Mouse (Mus musculus) cortical plate, adult 2 months (tissue): ENCODE results near the gene Cdca3. TPM values are rescaled to one million over a fixed set of nuclear protein-coding genes. Genes with fewer than 3 reads are reported as not detected.
"Not testable (repeated sequence)": the region's sequence is repeated elsewhere in the genome, so short reads cannot be mapped to it uniquely, and the experiment has no call there.

ENCODE experiments used
- H3K27ac ChIP-seq: fragments of 200-500 bp; 2 replicates; pipeline ENCODE4 v1.5.1; 2012; ENCODE audit warnings: low read length, control low read depth, inconsistent platforms; ENCODE audit not compliant: insufficient read depth
- H3K4me1 ChIP-seq: fragments of 200-500 bp; 2 replicates; pipeline ENCODE4 v1.6.1; 2011; ENCODE audit warnings: low read length; ENCODE audit not compliant: control insufficient read depth, insufficient read depth
- H3K4me3 ChIP-seq: fragments of 200-500 bp; 2 replicates; pipeline ENCODE4 v1.5.1; 2011; ENCODE audit warnings: mild to moderate bottlenecking, low read length, control low read depth; ENCODE audit not compliant: insufficient read depth
- CTCF ChIP-seq: fragments of 200-500 bp; IDR thresholded peaks from 2 replicates; pipeline ENCODE4 v1.5.1; 2011; ENCODE audit warnings: mild to moderate bottlenecking, control low read depth, low read length; ENCODE audit not compliant: insufficient read depth; ENCODE audit errors: extremely low read depth
- POLR2A ChIP-seq: fragments of 200-500 bp; IDR thresholded peaks from 2 replicates; pipeline ENCODE4 v1.6.1; 2011; ENCODE audit warnings: mild to moderate bottlenecking, low read length, control low read depth; ENCODE audit not compliant: insufficient read depth; ENCODE audit errors: extremely low read depth
- polyA plus RNA-seq: library from polyadenylated mRNA; depleted of rRNA; stranded (reverse); fragments of >200 nt; gene quantifications from 2 replicates; pipeline ENCODE4 v1.2.3, GENCODE M21; 2012

Gene Cdca3
- polyA plus RNA-seq, 1 experiment = 2.3 TPM

GRCm38 (mm10) chr6:124796200-124796599, 33.1 kb upstream of the Cdca3 start:
- Histone ChIP-seq H3K4me3 (no peak overlapping the region), H3K27ac (no peak overlapping the region), H3K4me1 (no peaks in the 10 kb centered on the region)
- no peak for TF ChIP-seq CTCF
- TF ChIP-seq POLR2A = no peak

GRCm38 (mm10) chr6:124802400-124802799, 26.9 kb upstream of the Cdca3 start:
- not testable (repeated sequence) for H3K4me3 ChIP-seq

GRCm38 (mm10) chr6:124803061-124803460, 26.3 kb upstream of the Cdca3 start:
- H3K4me1 ChIP-seq = peaks cover 7% of the 10 kb centered on the region; the same call in 1 of the 2 replicates
- H3K27ac ChIP-seq = no peak overlapping the region
- H3K4me3 ChIP-seq = no peak overlapping the region
- TF ChIP-seq CTCF (no peak), POLR2A (no peak)

More at GRCm38 (mm10) chr6:124802400-124802799, 26.9 kb upstream of the Cdca3 start:
- not testable (repeated sequence) for H3K4me1 ChIP-seq, H3K27ac ChIP-seq

- H3K27ac ChIP-seq, H3K4me3 ChIP-seq, H3K4me1 ChIP-seq: not testable (repeated sequence)
Measured at GRCm38 (mm10) chr6:124803691-124804090, 25.7 kb upstream of the Cdca3 start.

- Histone ChIP-seq H3K4me3 (no peak overlapping the region), H3K27ac (no peak overlapping the region), H3K4me1 (peaks cover 7% of the 10 kb centered on the region; the same call in 1 of the 2 replicates)
- TF ChIP-seq CTCF (no peak), POLR2A (no peak)
Measured at GRCm38 (mm10) chr6:124804341-124804740, 25.0 kb upstream of the Cdca3 start.

- TF ChIP-seq CTCF (no peak), POLR2A (peak; percentile 90)
- Histone ChIP-seq H3K27ac (peak overlapping the region; percentile 61), H3K4me1 (peaks cover 7% of the 10 kb centered on the region; the same call in 1 of the 2 replicates), H3K4me3 (peak overlapping the region; percentile 33)
Measured at GRCm38 (mm10) chr6:124805341-124806321, 23.7 kb upstream of the Cdca3 start.

GRCm38 (mm10) chr6:124806446-124807140, 22.8 kb upstream of the Cdca3 start:
- TF ChIP-seq POLR2A (no peak), CTCF (no peak)
- Histone ChIP-seq H3K27ac (peak overlapping the region; percentile 61), H3K4me1 (peaks cover 7% of the 10 kb centered on the region; the same call in 1 of the 2 replicates), H3K4me3 (no peak overlapping the region)

GRCm38 (mm10) chr6:124807366-124807765, 22.0 kb upstream of the Cdca3 start:
- Histone ChIP-seq H3K27ac (peak overlapping the region; percentile 36), H3K4me1 (peaks cover 7% of the 10 kb centered on the region; the same call in 1 of the 2 replicates), H3K4me3 (no peak overlapping the region)
- TF ChIP-seq CTCF (no peak), POLR2A (peak; percentile 61; the same call in 1 of the 2 replicates)

- H3K4me1 ChIP-seq = peaks cover 7% of the 10 kb centered on the region; the same call in 1 of the 2 replicates
- H3K4me3 ChIP-seq = no peak overlapping the region; the same call in 1 of the 2 replicates
- H3K27ac ChIP-seq = peak overlapping the region; percentile 20
Measured at GRCm38 (mm10) chr6:124807986-124808357, 21.4 kb upstream of the Cdca3 start.

GRCm38 (mm10) chr6:124808358-124809012, 20.9 kb upstream of the Cdca3 start, which contains the start of gene Spsb2:
Spsb2 (plus strand) TSS chr6:124808661.
- TF ChIP-seq CTCF (no peak), POLR2A (no peak)
- H3K4me1 ChIP-seq = peaks cover 7% of the 10 kb centered on the region; the same call in 1 of the 2 replicates

More at GRCm38 (mm10) chr6:124807986-124808357, 21.4 kb upstream of the Cdca3 start:
- TF ChIP-seq CTCF (no peak), POLR2A (no peak)

More at GRCm38 (mm10) chr6:124808358-124809012, 20.9 kb upstream of the Cdca3 start, which contains the start of gene Spsb2:
- H3K4me3 ChIP-seq = peak within 1 kb of the TSS; percentile 37
- H3K27ac ChIP-seq = peak within 1 kb of the TSS; percentile 41
